In genomic region chr7:101210826-101211225, GRCm38 (mm10) we compare ENCODE assay signal across 31 mouse cellular contexts.
"Had no signal": no experiment of that assay in that cellular context is flagged by ENCODE, and none has a peak within 500 bp of the region (broad histone marks: within the 10 kb centered on the region; RNA-seq: fewer than 3 reads in every experiment).

No protein-coding gene starts in this region.

- H3K9me3 ChIP-seq: limb, embryonic 10.5 days; limb, embryonic 12.5 days; limb, embryonic 13.5 days; limb, embryonic 15.5 days; liver, embryonic 12.5 days; liver, embryonic 13.5 days; liver, embryonic 15.5 days; lung, embryonic 15.5 days; megakaryocyte, embryonic 14.5 days; midbrain, embryonic 10.5 days; midbrain, embryonic 12.5 days; midbrain, embryonic 13.5 days; midbrain, embryonic 15.5 days had no signal

- H3K9ac ChIP-seq: limb, embryonic 12.5 days; limb, embryonic 13.5 days; limb, embryonic 15.5 days; liver, embryonic 12.5 days; liver, embryonic 13.5 days; liver, embryonic 14.5 days; liver, embryonic 15.5 days; liver, postnatal 0 days; lung, embryonic 14.5 days; lung, embryonic 15.5 days; midbrain, embryonic 12.5 days; midbrain, embryonic 13.5 days; midbrain, embryonic 15.5 days had no signal

- H3K27ac ChIP-seq: limb, embryonic 10.5 days; limb, embryonic 12.5 days; limb, embryonic 13.5 days; limb, embryonic 15.5 days; liver, embryonic 12.5 days; liver, embryonic 13.5 days; liver, embryonic 14.5 days; liver, embryonic 15.5 days; lung, embryonic 15.5 days; macrophage; midbrain, embryonic 10.5 days; midbrain, embryonic 12.5 days; midbrain, embryonic 13.5 days; midbrain, embryonic 15.5 days had no signal

- H3K4me2 ChIP-seq: limb, embryonic 12.5 days; limb, embryonic 13.5 days; limb, embryonic 15.5 days; liver, embryonic 11.5 days; liver, embryonic 12.5 days; liver, embryonic 13.5 days; liver, embryonic 15.5 days; lung, embryonic 14.5 days; lung, embryonic 15.5 days; midbrain, embryonic 11.5 days; midbrain, embryonic 12.5 days; midbrain, embryonic 13.5 days; midbrain, embryonic 15.5 days had no signal

- H3K27me3 ChIP-seq: limb, embryonic 12.5 days; limb, embryonic 13.5 days; limb, embryonic 15.5 days; liver, embryonic 12.5 days; liver, embryonic 13.5 days; liver, embryonic 15.5 days; lung, embryonic 15.5 days; megakaryocyte, embryonic 14.5 days; midbrain, embryonic 12.5 days; midbrain, embryonic 13.5 days; midbrain, embryonic 15.5 days had no signal

- H3K4me1 ChIP-seq: limb, embryonic 10.5 days; limb, embryonic 12.5 days; limb, embryonic 13.5 days; limb, embryonic 15.5 days; liver, embryonic 12.5 days; liver, embryonic 13.5 days; liver, embryonic 15.5 days; midbrain, embryonic 10.5 days; midbrain, embryonic 12.5 days; midbrain, embryonic 15.5 days had no signal

- ATAC-seq: liver, embryonic 12.5 days; liver, postnatal 0 days; lung, postnatal 0 days; midbrain, embryonic 13.5 days; midbrain, embryonic 15.5 days; midbrain, embryonic 16.5 days had no signal

- H3K4me3 ChIP-seq: limb, embryonic 10.5 days; limb, embryonic 12.5 days; limb, embryonic 13.5 days; limb, embryonic 15.5 days; liver, embryonic 12.5 days; liver, embryonic 13.5 days; liver, embryonic 15.5 days; lung, embryonic 15.5 days; megakaryocyte, embryonic 14.5 days; midbrain, embryonic 10.5 days; midbrain, embryonic 12.5 days; midbrain, embryonic 13.5 days; midbrain, embryonic 15.5 days; myocyte had no signal

- DNase-seq: left cerebral cortex, postnatal 4 days; liver; liver, embryonic 13.5 days; liver, postnatal 0 days; lung, adult 18-20 months; lung, adult 2 months; lung, embryonic 14.5 days; lung, postnatal 10 days; lung, postnatal 14 days; lung, postnatal 36 days; lung, postnatal 4 days; midbrain, embryonic 14.5 days had no signal

- H3K36me3 ChIP-seq: liver, embryonic 15.5 days; lung, embryonic 15.5 days; midbrain, embryonic 12.5 days; midbrain, embryonic 15.5 days had no signal
